Mouse (Mus musculus): ENCODE measurements around the gene Lpo. TPM values are rescaled to one million over a fixed set of nuclear protein-coding genes. Genes with fewer than 3 reads are reported as not detected.
A peak's percentile ranks its signal among the peaks of the same experiment; 100 is the strongest.

The Lpo gene
- polyA plus RNA-seq, 1 experiment, result 0.50 TPM

DNA sequence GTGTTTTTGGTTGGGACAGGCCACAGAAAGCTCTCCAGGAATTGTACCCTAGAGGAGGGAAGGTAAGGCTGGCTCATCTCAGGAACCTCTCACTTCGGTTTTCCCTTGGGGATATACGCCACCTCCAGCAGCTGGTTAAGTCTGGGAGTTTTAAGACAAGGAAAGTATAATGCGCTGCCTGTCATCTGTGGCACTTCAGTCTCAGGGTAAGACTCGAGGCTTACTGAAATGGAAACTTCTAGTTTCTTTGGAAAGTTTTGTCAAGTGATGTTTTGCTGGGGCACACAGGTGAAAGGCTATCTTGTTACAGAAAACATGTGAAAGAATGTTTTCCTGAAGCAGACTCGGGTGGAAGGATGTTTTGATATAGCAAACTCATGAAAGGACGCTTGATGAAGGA is 20.7 kb downstream of the Lpo start:
- no peaks in the 10 kb centered on the region for H3K27me3 ChIP-seq (replicated peaks; ENCODE audit: control insufficient read depth, insufficient read depth, low read length)
- H3K4me1 ChIP-seq (ENCODE audit: control insufficient read depth, insufficient read depth, low read length), result no peaks in the 10 kb centered on the region
- no peak for DNase-seq
- H3K4me3 ChIP-seq (ENCODE audit: insufficient read depth, low read depth, low read length), result no peak overlapping the region
- no peaks in the 10 kb centered on the region for H3K36me3 ChIP-seq (ENCODE audit: control insufficient read depth, insufficient read depth, low read length)
- no peak overlapping the region for H3K27ac ChIP-seq (ENCODE audit: insufficient read depth, low read depth, low read length)
- TF ChIP-seq CTCF (conservative IDR thresholded peaks at IDR 0.05; ENCODE audit: insufficient read depth, insufficient read length, low read depth, low read length), result no peak
- no peak for TF ChIP-seq POLR2A (IDR thresholded peaks at IDR 0.05; ENCODE audit: low read depth, low read length)
- 72% methylated on average over 6 of the region's 6 CpGs for WGBS

DNA sequence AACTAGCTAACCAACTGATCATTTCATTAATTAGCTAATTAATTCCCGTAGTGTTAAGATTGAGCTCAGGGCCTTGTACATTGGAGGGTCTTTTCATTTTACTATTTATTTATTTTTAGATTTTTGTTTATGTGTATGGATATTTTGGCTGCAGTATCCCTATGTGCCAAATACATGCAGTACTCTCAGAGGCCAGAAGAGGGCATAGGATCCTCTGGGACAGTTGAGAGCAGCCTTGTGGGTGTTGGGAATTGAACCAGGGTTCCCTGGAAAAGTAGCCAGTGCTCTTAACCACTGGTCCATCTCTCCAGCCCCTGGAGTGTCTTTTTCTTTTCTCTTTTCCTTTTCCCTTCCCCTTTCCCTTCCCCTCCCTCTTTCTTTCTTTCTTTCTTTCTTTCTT is 22.6 kb downstream of the Lpo start:
- TF ChIP-seq CTCF (conservative IDR thresholded peaks at IDR 0.05; ENCODE audit: insufficient read depth, insufficient read length, low read depth, low read length) (peak; percentile 45), POLR2A (IDR thresholded peaks at IDR 0.05; ENCODE audit: low read depth, low read length) (no peak)
- Histone ChIP-seq H3K4me1 (ENCODE audit: control insufficient read depth, insufficient read depth, low read length) (no peaks in the 10 kb centered on the region), H3K4me3 (ENCODE audit: insufficient read depth, low read depth, low read length) (no peak overlapping the region), H3K36me3 (ENCODE audit: control insufficient read depth, insufficient read depth, low read length) (no peaks in the 10 kb centered on the region), H3K27me3 (replicated peaks; ENCODE audit: control insufficient read depth, insufficient read depth, low read length) (no peaks in the 10 kb centered on the region), H3K27ac (ENCODE audit: insufficient read depth, low read depth, low read length) (no peak overlapping the region)
- 71% methylated on average over 1 of the region's 1 CpGs for WGBS
- DNase-seq, result peak; percentile 39

DNA sequence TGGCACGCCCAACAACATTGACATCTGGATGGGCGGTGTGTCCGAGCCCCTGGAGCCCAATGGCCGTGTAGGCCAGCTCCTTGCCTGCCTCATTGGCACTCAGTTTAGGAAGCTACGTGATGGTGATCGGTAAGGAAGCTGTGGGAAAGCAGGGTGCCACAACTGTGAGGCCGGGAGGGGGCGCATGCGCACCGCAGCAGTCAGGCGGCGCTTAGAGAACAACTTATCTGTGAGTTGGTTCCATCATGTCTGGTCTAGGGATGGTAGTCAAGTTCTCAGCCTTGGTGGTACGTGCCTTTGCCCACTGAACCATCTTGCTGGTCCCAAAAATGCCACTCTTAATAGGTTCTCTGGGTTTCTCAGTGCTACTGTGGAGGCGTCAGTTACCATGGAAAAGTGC is 25.5 kb downstream of the Lpo start:
- no peak overlapping the region for H3K4me3 ChIP-seq (ENCODE audit: insufficient read depth, low read depth, low read length)
- no peaks in the 10 kb centered on the region for H3K4me1 ChIP-seq (ENCODE audit: control insufficient read depth, insufficient read depth, low read length)
- no peaks in the 10 kb centered on the region for H3K36me3 ChIP-seq (ENCODE audit: control insufficient read depth, insufficient read depth, low read length)
- H3K27ac ChIP-seq (ENCODE audit: insufficient read depth, low read depth, low read length), result no peak overlapping the region
- no peak; the same call in 1 of the 2 replicates for TF ChIP-seq CTCF (conservative IDR thresholded peaks at IDR 0.05; ENCODE audit: insufficient read depth, insufficient read length, low read depth, low read length)
- no peak for TF ChIP-seq POLR2A (IDR thresholded peaks at IDR 0.05; ENCODE audit: low read depth, low read length)
- 62% methylated on average over 14 of the region's 14 CpGs for WGBS
- DNase-seq, result peak; percentile 8
- no peaks in the 10 kb centered on the region for H3K27me3 ChIP-seq (replicated peaks; ENCODE audit: control insufficient read depth, insufficient read depth, low read length)

DNA sequence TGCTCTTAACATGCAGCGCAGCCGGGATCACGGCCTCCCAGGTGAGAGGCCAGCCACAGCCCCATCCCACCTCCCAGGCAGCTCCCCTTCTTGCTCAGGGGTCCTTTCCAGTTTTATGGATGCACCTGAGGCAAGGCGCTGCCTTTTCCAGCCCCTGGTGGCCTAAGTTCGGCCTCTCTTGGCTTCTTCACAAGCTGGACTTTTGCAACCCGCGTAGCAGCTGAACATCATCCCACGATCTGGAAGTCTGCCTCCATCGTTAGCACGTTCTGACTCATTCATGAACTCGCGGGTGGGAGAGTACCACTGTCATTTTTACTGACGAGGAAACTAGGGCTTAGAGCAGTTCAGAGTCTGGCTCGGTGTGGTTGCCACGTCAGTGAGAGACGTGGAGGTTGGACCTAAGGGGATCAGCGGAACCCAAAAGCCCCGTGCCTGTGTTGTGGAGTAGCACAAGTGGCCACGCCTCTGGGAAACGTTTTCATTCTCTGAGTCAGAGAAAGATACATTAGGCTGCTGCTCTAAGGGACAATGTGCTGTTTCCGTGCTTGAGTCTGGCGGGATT is 26.3 kb downstream of the Lpo start:
- Histone ChIP-seq H3K27me3 (replicated peaks; ENCODE audit: control insufficient read depth, insufficient read depth, low read length) (no peaks in the 10 kb centered on the region), H3K4me3 (ENCODE audit: insufficient read depth, low read depth, low read length) (no peak overlapping the region), H3K36me3 (ENCODE audit: control insufficient read depth, insufficient read depth, low read length) (no peaks in the 10 kb centered on the region), H3K4me1 (ENCODE audit: control insufficient read depth, insufficient read depth, low read length) (no peaks in the 10 kb centered on the region), H3K27ac (ENCODE audit: insufficient read depth, low read depth, low read length) (no peak overlapping the region)
- no peak for DNase-seq
- no peak for TF ChIP-seq POLR2A (IDR thresholded peaks at IDR 0.05; ENCODE audit: low read depth, low read length)
- no peak for TF ChIP-seq CTCF (conservative IDR thresholded peaks at IDR 0.05; ENCODE audit: insufficient read depth, insufficient read length, low read depth, low read length)
- 78% methylated on average over 22 of the region's 22 CpGs for WGBS

DNA sequence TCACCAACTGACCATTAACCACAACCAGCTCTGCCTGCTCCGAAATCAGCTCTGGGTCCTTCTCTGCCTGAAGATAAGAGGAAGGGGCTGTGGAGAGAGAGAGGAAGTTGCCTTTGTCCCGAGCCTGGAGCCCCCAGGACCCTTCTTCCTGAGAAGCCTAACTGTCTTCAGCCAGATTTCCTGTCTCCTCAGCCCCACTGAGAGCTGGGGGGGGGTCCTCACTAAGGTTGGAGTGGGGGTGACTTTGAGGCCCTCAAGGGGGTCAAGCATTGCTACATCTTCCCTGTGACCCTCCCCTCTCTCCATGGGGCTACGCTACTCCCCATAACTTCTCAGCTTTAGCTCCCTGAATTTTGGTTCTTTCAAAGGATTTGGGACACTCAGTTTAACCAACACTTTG is 34.6 kb downstream of the Lpo start, which contains the start of gene Mpo:
Gene Mpo (plus strand): TSS at position 122 of the 400 bp plus-strand sequence.
- no peaks in the 10 kb centered on the region for H3K36me3 ChIP-seq (ENCODE audit: control insufficient read depth, insufficient read depth, low read length)
- H3K4me1 ChIP-seq (ENCODE audit: control insufficient read depth, insufficient read depth, low read length), result no peaks in the 10 kb centered on the region
- DNase-seq, result no peak
- H3K27me3 ChIP-seq (replicated peaks; ENCODE audit: control insufficient read depth, insufficient read depth, low read length), result no peaks in the 10 kb centered on the region
- TF ChIP-seq CTCF (conservative IDR thresholded peaks at IDR 0.05; ENCODE audit: insufficient read depth, insufficient read length, low read depth, low read length) (no peak), POLR2A (IDR thresholded peaks at IDR 0.05; ENCODE audit: low read depth, low read length) (no peak)
- WGBS, result 71% methylated on average over 3 of the region's 3 CpGs
- no peak within 1 kb of the TSS for H3K4me3 ChIP-seq (ENCODE audit: insufficient read depth, low read depth, low read length)
- H3K27ac ChIP-seq (ENCODE audit: insufficient read depth, low read depth, low read length), result no peak within 1 kb of the TSS

DNA sequence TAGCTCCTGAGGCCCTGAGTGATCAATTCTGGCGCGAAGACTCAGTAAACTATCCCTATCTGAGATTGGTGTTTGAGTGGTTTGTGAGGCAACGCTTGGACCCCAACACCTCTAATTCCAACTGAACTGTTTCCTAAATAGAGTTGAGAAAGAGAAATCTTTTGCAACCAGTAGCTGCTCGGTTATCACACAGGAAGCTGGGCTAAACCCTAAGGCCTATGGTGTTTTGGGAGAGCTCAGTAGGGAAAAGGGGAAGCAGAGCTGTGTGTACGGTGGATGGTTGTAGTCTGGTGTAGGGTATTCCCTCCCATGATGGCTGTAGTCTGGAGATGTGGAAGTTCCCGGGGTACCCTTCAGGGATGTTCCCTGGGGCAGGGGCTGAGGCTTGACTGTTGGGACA is 38.0 kb downstream of the Lpo start:
- no peak for DNase-seq
- Histone ChIP-seq H3K4me1 (ENCODE audit: control insufficient read depth, insufficient read depth, low read length) (no peaks in the 10 kb centered on the region), H3K27ac (ENCODE audit: insufficient read depth, low read depth, low read length) (no peak overlapping the region), H3K4me3 (ENCODE audit: insufficient read depth, low read depth, low read length) (no peak overlapping the region), H3K27me3 (replicated peaks; ENCODE audit: control insufficient read depth, insufficient read depth, low read length) (no peaks in the 10 kb centered on the region), H3K36me3 (ENCODE audit: control insufficient read depth, insufficient read depth, low read length) (no peaks in the 10 kb centered on the region)
- TF ChIP-seq POLR2A (IDR thresholded peaks at IDR 0.05; ENCODE audit: low read depth, low read length) (no peak), CTCF (conservative IDR thresholded peaks at IDR 0.05; ENCODE audit: insufficient read depth, insufficient read length, low read depth, low read length) (no peak)
- 85% methylated on average over 6 of the region's 6 CpGs for WGBS

DNA sequence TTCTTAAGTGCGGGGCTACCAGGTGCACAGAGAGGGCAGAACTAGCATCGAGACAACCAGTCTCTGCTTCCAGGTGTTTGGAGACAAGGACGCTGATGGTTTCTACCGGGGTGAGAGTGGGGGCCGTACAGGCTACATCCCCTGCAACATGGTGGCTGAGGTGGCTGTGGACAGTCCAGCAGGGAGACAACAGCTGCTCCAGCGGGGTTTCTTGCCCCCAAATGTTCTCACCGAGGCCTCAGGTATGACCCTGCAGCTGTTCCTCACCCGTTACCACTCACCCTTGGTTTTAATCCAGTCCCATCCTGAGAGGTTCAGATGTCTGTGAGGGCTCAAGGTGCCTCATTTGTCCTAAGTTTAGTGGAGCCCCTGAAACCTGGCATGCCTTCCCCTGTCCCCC is 48.0 kb downstream of the Lpo start:
- TF ChIP-seq POLR2A (IDR thresholded peaks at IDR 0.05; ENCODE audit: low read depth, low read length) (no peak), CTCF (conservative IDR thresholded peaks at IDR 0.05; ENCODE audit: insufficient read depth, insufficient read length, low read depth, low read length) (no peak)
- WGBS, result 80% methylated on average over 8 of the region's 8 CpGs
- Histone ChIP-seq H3K4me3 (ENCODE audit: insufficient read depth, low read depth, low read length) (no peak overlapping the region), H3K27me3 (replicated peaks; ENCODE audit: control insufficient read depth, insufficient read depth, low read length) (no peaks in the 10 kb centered on the region), H3K36me3 (ENCODE audit: control insufficient read depth, insufficient read depth, low read length) (no peaks in the 10 kb centered on the region), H3K27ac (ENCODE audit: insufficient read depth, low read depth, low read length) (no peak overlapping the region), H3K4me1 (ENCODE audit: control insufficient read depth, insufficient read depth, low read length) (no peaks in the 10 kb centered on the region)
- DNase-seq, result no peak
